Mouse (Mus musculus) lung, adult 2 months (tissue): Measurements from ENCODE around the gene Sh2b1. TPM values are rescaled to one million over a fixed set of nuclear protein-coding genes. Genes with fewer than 3 reads are reported as not detected.
"Not testable (repeated sequence)": the region's sequence is repeated elsewhere in the genome, so short reads cannot be mapped to it uniquely, and the experiment has no call there.

Source experiments
- DNase-seq: peaks from one replicate; pipeline ENCODE4 v3.0.0; 2022
- H3K4me1 ChIP-seq: fragments of 200-500 bp; 2 replicates; pipeline ENCODE4 v1.6.1; 2011; ENCODE audit warnings: low read length; ENCODE audit not compliant: control insufficient read depth, insufficient read depth
- H3K4me3 ChIP-seq: fragments of 200-500 bp; replicated peaks from 2 replicates; pipeline ENCODE3; 2011; ENCODE audit warnings: low read depth, mild to moderate bottlenecking, control low read depth, low read length; ENCODE audit errors: extremely low read depth
- CTCF ChIP-seq: fragments of 200-500 bp; IDR thresholded peaks from 2 replicates; pipeline ENCODE4 v1.5.1; 2011; ENCODE audit warnings: mild to moderate bottlenecking, low read length, control low read depth; ENCODE audit not compliant: insufficient read depth
- POLR2A ChIP-seq: fragments of 200-500 bp; IDR thresholded peaks from 2 replicates; pipeline ENCODE4 v1.6.1; 2011; ENCODE audit warnings: low read depth, mild to moderate bottlenecking, control low read depth, low read length, borderline replicate concordance; ENCODE audit errors: extremely low read depth
- WGBS: fragments of 180-500 bp; shearing (Covaris S2); methylation state at CpG from one replicate; pipeline ENCODE4 v1.1.7; 2018; 5-methylcytosine and 5-hydroxymethylcytosine counted together
- polyA plus RNA-seq: library from polyadenylated mRNA; depleted of rRNA; stranded (reverse); fragments of >200 nt; gene quantifications from 2 replicates; pipeline ENCODE4 v1.2.3, GENCODE M21; 2012

Gene Sh2b1
- polyA plus RNA-seq, 1 experiment = 62.4 TPM

GRCm38 (mm10) chr7:126502023-126502741, 27.0 kb upstream of the Sh2b1 start:
- WGBS = under 1% methylated on average over 56 of the region's 57 CpGs
- Histone ChIP-seq H3K4me1 (0 out of 2 replicates have a peak, but pooled peaks cover 5% of the 10 kb centered on the region), H3K4me3 (peak overlapping the region; percentile 90)
- DNase-seq = peak; percentile 91
- TF ChIP-seq CTCF (no peak), POLR2A (peak; percentile 58; the same call in 1 of the 2 replicates)

GRCm38 (mm10) chr7:126501684-126502022, 26.4 kb upstream of the Sh2b1 start:
- TF ChIP-seq POLR2A (no peak), CTCF (no peak)
- WGBS = 2% methylated on average over 9 of the region's 9 CpGs
- 0 out of 2 replicates have a peak, but pooled peaks cover 5% of the 10 kb centered on the region for H3K4me1 ChIP-seq
- DNase-seq = no peak
- peak overlapping the region; percentile 90 for H3K4me3 ChIP-seq

GRCm38 (mm10) chr7:126499416-126499815, 24.2 kb upstream of the Sh2b1 start:
- WGBS = 90% methylated on average over 7 of the region's 7 CpGs
- Histone ChIP-seq H3K4me3 (no peak overlapping the region), H3K4me1 (0 out of 2 replicates have a peak, but pooled peaks cover 5% of the 10 kb centered on the region)
- DNase-seq = no peak
- TF ChIP-seq POLR2A (no peak), CTCF (no peak)

- 0 out of 2 replicates have a peak, but pooled peaks cover 5% of the 10 kb centered on the region for H3K4me1 ChIP-seq
- 93% methylated on average over 12 of the region's 12 CpGs for WGBS
- no peak for DNase-seq
- TF ChIP-seq CTCF = no peak
- TF ChIP-seq POLR2A = no peak
- H3K4me3 ChIP-seq = no peak overlapping the region
These were observed 22.7 kb upstream of the Sh2b1 start for GRCm38 (mm10) chr7:126497966-126498365.

- no peak for DNase-seq
- no peak overlapping the region for H3K4me3 ChIP-seq
- TF ChIP-seq CTCF (no peak), POLR2A (no peak)
- WGBS = 73% methylated on average over 5 of the region's 5 CpGs
- 0 out of 2 replicates have a peak, but pooled peaks cover 3% of the 10 kb centered on the region for H3K4me1 ChIP-seq
These were observed 21.3 kb upstream of the Sh2b1 start for GRCm38 (mm10) chr7:126496475-126496874.

- no peaks in the 10 kb centered on the region for H3K4me1 ChIP-seq
- 89% methylated on average over 6 of the region's 6 CpGs for WGBS
- no peak for DNase-seq
- no peak overlapping the region for H3K4me3 ChIP-seq
- no peak for TF ChIP-seq POLR2A
- no peak for TF ChIP-seq CTCF
These were observed 18.9 kb upstream of the Sh2b1 start for GRCm38 (mm10) chr7:126494120-126494519.

GRCm38 (mm10) chr7:126491973-126492372, 16.7 kb upstream of the Sh2b1 start:
- 60% methylated on average over 11 of the region's 11 CpGs for WGBS
- TF ChIP-seq CTCF (no peak), POLR2A (no peak)
- no peak for DNase-seq
- Histone ChIP-seq H3K4me3 (no peak overlapping the region), H3K4me1 (no peaks in the 10 kb centered on the region)

- H3K4me1 ChIP-seq = no peaks in the 10 kb centered on the region
- no peak for DNase-seq
- no peak overlapping the region for H3K4me3 ChIP-seq
- TF ChIP-seq CTCF (no peak), POLR2A (no peak)
- 70% methylated on average over 1 of the region's 1 CpGs for WGBS
These were observed 15.8 kb upstream of the Sh2b1 start for GRCm38 (mm10) chr7:126491005-126491404.

- not testable (repeated sequence) for H3K4me1 ChIP-seq, DNase-seq
- 8% methylated on average over 25 of the region's 25 CpGs for WGBS
- H3K4me3 ChIP-seq = peak overlapping the region; percentile 81
These were observed 12.6 kb upstream of the Sh2b1 start for GRCm38 (mm10) chr7:126487617-126488385.

GRCm38 (mm10) chr7:126487052-126487483, 11.8 kb upstream of the Sh2b1 start, which contains the start of gene Tufm:
Gene Tufm, plus strand, starts transcription at chr7:126487361.
- Histone ChIP-seq H3K4me3 (peak within 1 kb of the TSS; percentile 81), H3K4me1 (no peaks in the 10 kb centered on the region)
- whole genome bisulfite sequencing = under 1% methylated on average over 32 of the region's 32 CpGs
- DNase-seq = peak; percentile 89
- peak; percentile 10; the same call in 1 of the 2 replicates for TF ChIP-seq POLR2A
- TF ChIP-seq CTCF = no peak
